Mouse (Mus musculus) embryo, embryonic 11 days (tissue): Measurements from ENCODE around the gene Fam174b.
A peak's percentile ranks its signal among the peaks of the same experiment; 100 is the strongest.

Experiments
- DNase-seq: peaks from one replicate; pipeline ENCODE4 v3.0.0-alpha.2; 2015

The Fam174b gene

DNA sequence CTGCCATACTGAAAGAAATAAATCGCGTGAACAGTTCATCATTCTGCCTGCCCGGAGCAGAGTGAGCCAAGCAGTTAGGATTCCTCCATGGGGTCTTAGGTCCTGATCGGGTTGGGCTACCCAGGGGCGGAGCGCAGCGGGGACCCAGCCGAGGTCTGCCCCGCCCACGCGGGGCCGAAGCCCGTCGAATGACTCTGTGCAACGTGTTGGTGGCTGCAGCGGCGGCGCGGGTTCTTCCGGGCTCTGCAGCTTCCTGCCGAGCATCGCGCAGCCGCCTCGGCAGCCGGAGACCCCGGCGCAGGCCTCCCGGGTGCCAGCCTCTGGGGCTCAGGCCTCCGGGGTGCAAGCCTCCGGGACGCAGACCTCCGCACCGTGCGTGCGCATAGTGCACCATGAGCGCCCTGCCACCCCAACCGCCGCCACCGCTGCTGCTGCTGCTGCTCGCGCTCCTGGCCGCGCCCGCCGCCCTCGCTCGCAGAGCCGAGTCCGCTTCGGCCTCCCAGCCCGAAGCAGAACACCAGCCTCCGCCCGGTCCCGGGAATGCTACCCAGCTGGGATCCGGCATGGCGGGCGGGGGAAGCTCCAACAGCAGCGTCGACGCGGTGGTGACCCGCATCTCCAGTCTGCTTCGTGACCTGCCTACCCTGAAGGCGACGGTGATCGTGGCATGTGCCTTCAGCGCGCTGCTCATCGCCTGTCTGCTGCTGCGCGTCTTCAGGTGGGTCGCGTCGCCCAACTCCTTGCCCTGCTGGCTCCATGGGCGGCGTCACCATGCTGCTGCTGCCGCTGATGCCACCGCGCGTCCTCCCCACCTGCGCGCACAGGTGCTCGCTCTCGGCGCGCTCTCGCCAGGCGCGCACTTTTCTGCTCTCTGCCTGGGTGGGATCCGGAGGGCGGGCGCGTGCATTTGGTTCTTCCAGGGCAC, at the start of gene Fam174b:
Gene Fam174b, plus strand, starts transcription at position 192 of the 925 bp plus-strand sequence.
- DNase-seq: peak; percentile 88

DNA sequence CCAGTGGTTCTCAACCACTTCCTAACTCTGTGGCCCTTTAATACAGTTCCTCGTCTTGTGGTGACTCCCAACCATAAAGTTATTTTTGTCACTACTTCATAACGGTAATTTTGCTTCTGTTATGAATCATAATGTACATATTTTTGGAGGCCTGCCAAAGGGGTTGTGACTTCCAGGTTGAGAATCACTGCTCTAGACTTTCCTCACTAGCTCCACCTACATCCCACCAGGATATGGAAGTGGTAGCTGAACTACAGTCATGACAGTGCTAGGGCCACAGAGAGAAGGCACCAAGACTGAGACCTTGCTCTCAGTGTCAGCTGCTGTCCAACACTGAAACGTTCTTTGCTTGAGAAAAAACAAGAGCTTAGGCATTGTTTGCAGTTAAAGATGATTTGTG, 43.0 kb upstream of the Fam174b start:
- no peak for DNase-seq

- DNase-seq: no peak
Observed at GRCm38 (mm10) chr7:73704305-73704704, 35.8 kb upstream of the Fam174b start.

DNA sequence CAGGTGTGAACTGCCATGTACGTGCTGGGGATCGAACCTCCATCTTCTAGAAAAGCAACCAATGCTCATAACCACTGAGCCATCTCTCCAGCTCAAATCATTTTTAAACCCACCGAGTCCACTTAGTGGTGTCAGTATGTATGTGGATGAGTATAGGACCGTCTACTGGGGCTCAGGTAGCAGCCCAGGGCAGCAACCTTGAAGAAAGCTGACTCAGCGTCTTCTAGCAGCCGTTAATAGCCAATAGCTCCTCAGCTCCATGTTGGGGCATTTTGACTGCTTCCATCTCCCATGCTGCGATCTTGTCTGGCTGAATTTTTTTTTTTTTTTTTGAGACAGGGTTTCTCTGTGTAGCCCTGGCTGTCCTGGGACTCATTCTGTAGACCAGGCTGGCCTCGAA, 26.6 kb upstream of the Fam174b start:
- DNase-seq: no peak

GRCm38 (mm10) chr7:73715928-73716749, 24.0 kb upstream of the Fam174b start:
- peak; percentile 66 for DNase-seq

- peak; percentile 4 for DNase-seq
Observed at GRCm38 (mm10) chr7:73716841-73717240, 23.3 kb upstream of the Fam174b start.

GRCm38 (mm10) chr7:73718031-73718430, 22.1 kb upstream of the Fam174b start:
- no peak for DNase-seq

DNA sequence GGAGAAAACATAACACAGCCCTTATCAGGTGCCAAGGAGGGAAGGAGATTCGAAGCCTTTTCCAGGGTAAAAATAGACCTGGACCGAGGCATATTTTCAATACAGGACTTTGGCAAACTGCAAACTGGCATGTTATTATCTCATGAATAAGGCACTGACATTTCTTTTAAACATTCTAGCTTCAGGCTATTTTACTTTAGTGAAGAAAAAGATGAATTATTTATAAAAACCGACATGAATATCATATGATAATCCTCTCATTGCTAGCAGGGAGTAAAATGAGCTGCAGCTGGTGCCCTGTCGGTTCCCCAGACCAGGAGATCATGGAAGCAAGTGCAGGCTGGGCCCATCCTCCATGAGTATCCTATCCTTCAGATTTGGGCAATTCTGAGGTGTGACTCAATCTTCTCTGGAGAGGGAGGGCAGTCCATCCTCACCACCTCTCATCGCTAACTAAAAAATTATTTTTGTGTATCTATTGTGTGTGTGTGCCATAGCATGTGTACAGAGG, 21.6 kb upstream of the Fam174b start:
- DNase-seq: no peak

GRCm38 (mm10) chr7:73721046-73721445, 19.1 kb upstream of the Fam174b start:
- no peak for DNase-seq

- no peak for DNase-seq
Observed at GRCm38 (mm10) chr7:73721764-73722163, 18.3 kb upstream of the Fam174b start.

DNA sequence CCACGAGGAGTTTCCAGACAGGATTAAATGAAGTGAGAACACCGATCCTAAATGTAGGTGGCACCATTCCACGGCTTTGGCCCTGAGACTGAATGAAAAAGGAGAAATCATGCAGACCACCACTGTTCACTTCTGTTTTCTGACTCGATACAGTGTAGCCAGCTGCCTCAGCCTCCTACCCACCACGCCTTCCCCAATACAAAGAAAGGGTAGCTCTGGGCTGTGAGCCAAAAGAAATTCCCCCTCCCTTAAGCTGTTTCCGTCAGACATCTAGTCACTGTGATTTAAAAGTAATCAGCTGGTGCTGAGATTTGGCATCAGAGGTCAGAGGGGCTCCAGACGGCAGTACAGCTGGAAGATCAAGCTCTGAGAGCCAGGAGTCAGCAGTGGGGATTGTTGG, 10.2 kb upstream of the Fam174b start:
- DNase-seq: no peak

DNA sequence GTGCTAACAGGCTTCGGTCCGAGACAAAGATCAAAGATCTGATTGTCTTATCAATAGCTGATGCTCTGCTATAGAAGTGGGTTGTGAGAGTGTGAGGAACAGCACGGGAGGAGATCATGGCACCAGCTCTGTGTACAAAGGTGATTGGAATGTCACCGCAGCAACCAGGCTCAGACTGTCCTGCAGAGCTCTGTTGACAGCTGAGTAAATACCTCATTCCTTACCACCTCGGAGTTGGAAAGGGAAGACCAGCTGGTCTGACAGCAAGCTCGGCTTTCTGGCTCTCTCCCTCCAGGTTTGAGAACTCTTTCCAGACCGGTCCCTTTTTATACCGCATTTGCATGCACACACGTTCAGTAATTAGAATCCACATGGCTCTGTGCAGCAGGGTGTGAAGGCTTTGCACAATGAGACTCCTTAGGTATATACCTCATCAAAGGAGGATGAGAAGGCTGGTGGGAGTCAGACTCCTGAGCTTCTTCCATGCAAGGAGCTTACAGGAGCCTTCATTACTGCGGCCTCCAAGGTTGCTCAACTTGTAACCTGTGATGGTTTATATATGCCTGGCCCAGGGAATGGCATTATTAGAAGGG, 9.6 kb upstream of the Fam174b start:
- DNase-seq: peak; percentile 41

DNA sequence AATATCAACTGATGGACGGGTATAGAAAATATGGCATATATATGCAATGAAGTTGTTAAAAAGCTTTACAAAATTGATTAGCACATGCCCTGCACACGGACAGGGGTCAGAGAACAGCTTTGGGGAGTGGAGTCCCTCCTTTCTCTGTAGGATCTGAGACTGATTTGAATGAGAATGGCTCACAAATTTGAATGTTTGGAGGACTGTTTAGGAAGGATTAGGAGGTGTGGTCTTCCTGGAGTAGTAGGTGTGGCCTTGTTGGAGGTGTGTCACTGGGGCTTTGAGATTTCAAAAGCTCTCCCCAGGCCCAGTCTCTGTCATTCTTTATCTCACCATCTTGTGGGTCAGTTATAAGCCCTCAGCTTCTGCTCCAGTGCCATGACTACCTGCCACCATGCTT, 4.1 kb upstream of the Fam174b start:
- DNase-seq: no peak

GRCm38 (mm10) chr7:73741392-73741791, 1.3 kb downstream of the Fam174b start:
- DNase-seq: no peak

DNA sequence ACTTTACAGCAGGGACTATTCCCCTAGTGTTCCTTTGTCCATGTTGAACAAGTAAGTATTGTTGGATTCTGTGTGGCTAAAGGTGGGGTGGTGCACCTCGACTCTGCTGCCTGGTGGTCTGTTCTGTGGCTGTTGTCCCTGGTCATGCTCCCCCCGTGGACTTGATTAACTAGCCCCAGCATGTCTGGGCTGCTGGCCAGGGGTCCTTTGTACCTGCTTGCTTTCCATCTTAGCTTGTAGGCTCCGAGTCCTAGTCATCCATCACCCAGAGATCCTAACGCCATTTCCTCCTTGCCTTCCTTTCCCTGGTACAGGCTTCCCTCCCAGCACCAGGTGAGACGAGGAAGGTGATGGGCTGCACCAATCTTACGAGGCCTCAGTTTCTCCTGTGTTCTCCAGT, 1.7 kb downstream of the Fam174b start:
- DNase-seq: no peak

DNA sequence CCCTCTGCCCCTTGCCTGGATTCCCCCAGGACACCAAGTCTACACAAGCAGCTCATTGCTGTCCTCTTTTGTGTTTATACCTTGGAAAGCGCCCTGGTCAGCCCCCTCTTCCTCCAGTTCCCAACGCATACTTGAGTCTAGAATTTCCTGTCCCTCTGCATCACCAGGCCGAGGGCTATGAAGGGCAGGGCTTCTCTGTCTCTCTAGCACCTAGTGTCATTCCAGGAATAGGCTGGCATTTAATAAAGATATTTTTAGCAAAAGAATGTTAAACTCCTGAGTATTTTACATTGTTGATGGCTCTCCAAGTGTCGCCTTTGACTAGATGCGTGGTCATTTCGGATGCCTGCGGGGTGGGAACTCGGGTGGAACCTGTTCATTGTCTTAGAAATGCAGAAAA, 3.0 kb downstream of the Fam174b start:
- no peak for DNase-seq

DNA sequence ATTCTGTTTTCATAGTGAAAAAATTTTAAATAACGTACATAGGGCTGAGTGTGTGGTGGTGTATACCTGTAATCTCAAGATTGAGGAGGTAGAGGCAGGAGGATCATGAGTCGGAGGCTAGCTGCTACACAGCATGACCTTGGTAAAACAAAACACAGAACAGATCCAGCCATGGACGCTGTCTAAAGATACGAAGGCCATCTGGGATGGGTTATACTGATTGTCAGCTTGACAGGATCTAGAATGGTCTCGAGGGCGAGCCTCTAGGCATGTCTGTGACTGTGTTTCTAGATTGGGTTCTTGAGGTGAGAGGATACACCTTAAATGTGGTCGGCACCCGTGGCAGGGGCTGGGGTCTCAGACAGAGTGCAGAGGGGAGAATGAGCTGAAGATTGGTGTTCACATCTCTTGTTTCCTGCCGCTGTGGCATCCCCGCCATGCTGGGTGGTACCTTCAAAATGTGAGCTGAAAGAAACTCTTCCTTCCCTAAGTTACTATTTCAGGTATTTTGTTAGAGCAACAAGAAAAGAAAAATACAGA, 3.8 kb downstream of the Fam174b start:
- no peak for DNase-seq

- DNase-seq: no peak
Observed at GRCm38 (mm10) chr7:73745903-73746302, 5.8 kb downstream of the Fam174b start.

GRCm38 (mm10) chr7:73746836-73747235, 6.7 kb downstream of the Fam174b start:
- no peak for DNase-seq

- DNase-seq: no peak
Observed at GRCm38 (mm10) chr7:73747531-73747930, 7.4 kb downstream of the Fam174b start.

- DNase-seq: no peak
Observed at GRCm38 (mm10) chr7:73748437-73749108, 8.5 kb downstream of the Fam174b start.

- no peak for DNase-seq
Observed at GRCm38 (mm10) chr7:73749339-73749738, 9.2 kb downstream of the Fam174b start.
